Mouse (Mus musculus) heart, embryonic 16.5 days (tissue): ENCODE measurements around the gene Znhit2. TPM values are rescaled to one million over a fixed set of nuclear protein-coding genes. Genes with fewer than 3 reads are reported as not detected.

ENCODE experiments used
- ATAC-seq: fragments of 200-750 bp; cut with Nextera tagmentation; replicated peaks from 2 replicates; pipeline ENCODE4 v1.8.0; 2017; ENCODE audit warnings: moderate number of reproducible peaks; ENCODE audit not compliant: insufficient read depth, low FRiP score; ENCODE audit errors: extremely low read depth
- H3K27ac ChIP-seq: fragments of 300-500 bp; sonication (generic); 2 replicates; pipeline ENCODE4 v1.5.1; 2014; ENCODE audit warnings: mild to moderate bottlenecking, low read length, control low read depth, moderate library complexity
- H3K27me3 ChIP-seq: fragments of 300-500 bp; sonication (generic); 2 replicates; pipeline ENCODE4 v1.6.1; 2014; ENCODE audit warnings: low read length, mixed read lengths; ENCODE audit not compliant: control insufficient read depth, insufficient read depth
- H3K36me3 ChIP-seq: fragments of 300-500 bp; sonication (generic); 2 replicates; pipeline ENCODE4 v1.6.1; 2014; ENCODE audit not compliant: control insufficient read depth, insufficient read depth
- H3K4me1 ChIP-seq: fragments of 300-500 bp; sonication (generic); 2 replicates; pipeline ENCODE4 v1.6.1; 2014; ENCODE audit warnings: low read length, mixed read lengths; ENCODE audit not compliant: control insufficient read depth, insufficient read depth
- H3K4me2 ChIP-seq: fragments of 300-500 bp; sonication (generic); 2 replicates; pipeline ENCODE4 v1.6.1; 2014; ENCODE audit warnings: low read depth, mild to moderate bottlenecking, control low read depth, low read length
- H3K4me3 ChIP-seq: fragments of 300-500 bp; sonication (generic); 2 replicates; pipeline ENCODE4 v1.5.1; 2014; ENCODE audit warnings: mild to moderate bottlenecking, control low read depth, low read length
- H3K9ac ChIP-seq: fragments of 300-500 bp; sonication (generic); 2 replicates; pipeline ENCODE4 v1.6.1; 2014; ENCODE audit warnings: low read length, control low read depth
- H3K9me3 ChIP-seq: fragments of 300-500 bp; sonication (generic); replicated peaks from 2 replicates; pipeline ENCODE4 v1.6.1; 2016; ENCODE audit warnings: low read length; ENCODE audit not compliant: control insufficient read depth
- WGBS: fragments of 180-500 bp; shearing (Covaris S2); extraction: QIAGEN DNeasy Blood & Tissue Kit; methylation state at CpG from one replicate; pipeline ENCODE4 v1.1.7; 2014; 5-methylcytosine and 5-hydroxymethylcytosine counted together
- microRNA-seq: library from miRNA; unstranded; fragments of <30 nt; microRNA quantifications from one replicate; pipeline ENCODE4, GENCODE M21; 2017
- polyA plus RNA-seq: library from polyadenylated mRNA; unstranded; fragments of >200 nt; fragmentation: Nextera tagmentation; extraction: Ambion mirVana; gene quantifications from 2 replicates; pipeline ENCODE4 v1.2.1, GENCODE M21; 2015

Znhit2 gene
- polyA plus RNA-seq, 1 experiment from 2014 or later: 24.7 TPM

- no peak overlapping the region for H3K27ac ChIP-seq
- no peak for ATAC-seq
- no peaks in the 10 kb centered on the region for H3K27me3 ChIP-seq
- H3K4me1 ChIP-seq: no peaks in the 10 kb centered on the region
- no peaks in the 10 kb centered on the region for H3K36me3 ChIP-seq
- H3K4me3 ChIP-seq: no peak overlapping the region
- no peak overlapping the region for H3K9ac ChIP-seq
- WGBS: 67% methylated on average over 6 of the region's 6 CpGs
- no peak overlapping the region for H3K4me2 ChIP-seq
- H3K9me3 ChIP-seq: no peaks in the 10 kb centered on the region
These were observed 41.3 kb downstream of the Znhit2 start for GRCm38 (mm10) chr19:6102169-6102853.

GRCm38 (mm10) chr19:6104476-6104875 lies 43.5 kb downstream of the Znhit2 start:
- Histone ChIP-seq H3K36me3 (no peaks in the 10 kb centered on the region), H3K9me3 (no peaks in the 10 kb centered on the region), H3K4me3 (no peak overlapping the region), H3K9ac (no peak overlapping the region), H3K27me3 (no peaks in the 10 kb centered on the region), H3K4me2 (no peak overlapping the region), H3K4me1 (no peaks in the 10 kb centered on the region), H3K27ac (no peak overlapping the region)
- no peak for ATAC-seq
- 64% methylated on average over 4 of the region's 4 CpGs for WGBS

DNA sequence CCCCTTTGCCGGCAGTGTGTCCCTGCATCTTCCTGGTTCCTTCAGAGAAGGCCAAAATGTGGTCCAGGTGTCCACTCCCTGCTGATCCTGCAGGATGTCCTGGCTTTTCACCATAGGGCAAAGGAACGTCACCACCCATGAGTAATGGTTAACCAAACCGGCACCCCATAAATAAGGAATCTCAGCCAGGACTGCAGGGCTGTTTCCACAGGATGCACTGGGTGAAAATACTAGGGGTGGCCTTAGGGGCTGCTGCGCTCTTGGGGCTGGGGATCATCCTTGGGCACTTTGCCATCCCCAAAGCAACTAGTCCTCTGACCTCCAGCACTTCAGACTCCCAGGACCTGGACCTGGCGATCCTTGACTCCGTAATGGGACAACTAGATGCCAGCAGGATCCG lies 44.6 kb downstream of the Znhit2 start, which contains the start of gene Naaladl1:
Gene Naaladl1 (plus strand): TSS at position 197 of the 400 bp plus-strand sequence.
- no peaks in the 10 kb centered on the region for H3K27me3 ChIP-seq
- no peaks in the 10 kb centered on the region for H3K36me3 ChIP-seq
- H3K4me3 ChIP-seq: no peak within 1 kb of the TSS
- no peak for ATAC-seq
- H3K9ac ChIP-seq: no peak within 1 kb of the TSS
- no peaks in the 10 kb centered on the region for H3K9me3 ChIP-seq
- H3K27ac ChIP-seq: no peak within 1 kb of the TSS
- no peaks in the 10 kb centered on the region for H3K4me1 ChIP-seq
- 80% methylated on average over 7 of the region's 7 CpGs for WGBS
- H3K4me2 ChIP-seq: no peak within 1 kb of the TSS

Small RNA genes lying within 50 kb of the gene (microRNA-seq; reads per million reads assigned to microRNA genes)
- 1.6 reads per million for gene Mir6988

Other genes with a start within 250 kb of the Znhit2 start
- 33.6 and 34.8 TPM in 2 replicates for gene Frmd8, start 185.9 kb upstream of the Znhit2 start, polyA plus RNA-seq
- 4.6 and 5.0 TPM in 2 replicates for gene Slc25a45, start 183.4 kb upstream of the Znhit2 start, polyA plus RNA-seq
- 1.5 and 1.6 TPM in 2 replicates for gene Tigd3, start 167.0 kb upstream of the Znhit2 start, polyA plus RNA-seq
- 97.5 and 103 TPM in 2 replicates for gene Dpf2, start 148.2 kb upstream of the Znhit2 start, polyA plus RNA-seq
- gene Cdc42ep2, start 136.4 kb upstream of the Znhit2 start, polyA plus RNA-seq: 12.4 and 12.6 TPM in 2 replicates
- 48.3 and 55.2 TPM in 2 replicates for gene Pola2, start 97.0 kb upstream of the Znhit2 start, polyA plus RNA-seq
- gene Slc22a20, start 75.0 kb upstream of the Znhit2 start, polyA plus RNA-seq: 0.07 TPM in 1 of 2 replicates, not detected in the other
- 9.5 and 10.0 TPM in 2 replicates for gene Capn1, start 45.3 kb upstream of the Znhit2 start, polyA plus RNA-seq
- gene Syvn1, start 14.6 kb upstream of the Znhit2 start, polyA plus RNA-seq: 15.8 and 18.6 TPM in 2 replicates
- 60.4 and 67.4 TPM in 2 replicates for gene Mrpl49, start 3.4 kb upstream of the Znhit2 start, polyA plus RNA-seq
- gene Fau, start 3.3 kb upstream of the Znhit2 start, polyA plus RNA-seq: 354 and 453 TPM in 2 replicates
- 6.6 and 8.7 TPM in 2 replicates for gene Tm7sf2, start 7.2 kb downstream of the Znhit2 start, polyA plus RNA-seq
- gene Vps51, start 16.0 kb downstream of the Znhit2 start, polyA plus RNA-seq: 49.0 and 50.7 TPM in 2 replicates
- gene Tmem262, start 18.8 kb downstream of the Znhit2 start, polyA plus RNA-seq: not detected in 2 replicates
- 0.56 and 1.3 TPM in 2 replicates for gene Gm28374, start 21.1 kb downstream of the Znhit2 start, polyA plus RNA-seq
- gene Zfpl1, start 23.8 kb downstream of the Znhit2 start, polyA plus RNA-seq: 46.1 and 48.1 TPM in 2 replicates
- gene Cdca5, start 23.8 kb downstream of the Znhit2 start, polyA plus RNA-seq: 26.9 and 28.1 TPM in 2 replicates
- gene AC131692.1, start 33.2 kb downstream of the Znhit2 start, polyA plus RNA-seq: 0.30 and 0.49 TPM in 2 replicates
- 0.27 and 3.9 TPM in 2 replicates for gene Naaladl1, start 44.6 kb downstream of the Znhit2 start, polyA plus RNA-seq
- 32.3 and 33.9 TPM in 2 replicates for gene Sac3d1, start 57.5 kb downstream of the Znhit2 start, polyA plus RNA-seq
- 20.5 and 25.1 TPM in 2 replicates for gene Snx15, start 67.1 kb downstream of the Znhit2 start, polyA plus RNA-seq
- gene Batf2, start 79.8 kb downstream of the Znhit2 start, polyA plus RNA-seq: 0.11 TPM in 1 of 2 replicates, not detected in the other
- 77.2 and 84.5 TPM in 2 replicates for gene Arl2, start 80.4 kb downstream of the Znhit2 start, polyA plus RNA-seq
- not detected in 2 replicates for gene Majin, start 123.2 kb downstream of the Znhit2 start, polyA plus RNA-seq
- 0.25 TPM in 1 of 2 replicates, not detected in the other for gene Gpha2, start 165.2 kb downstream of the Znhit2 start, polyA plus RNA-seq
- gene Ppp2r5b, start 174.7 kb downstream of the Znhit2 start, polyA plus RNA-seq: 22.6 and 23.4 TPM in 2 replicates
- gene Atg2a, start 180.5 kb downstream of the Znhit2 start, polyA plus RNA-seq: 8.0 and 8.9 TPM in 2 replicates
- 63.7 and 73.2 TPM in 2 replicates for gene Ehd1, start 215.5 kb downstream of the Znhit2 start, polyA plus RNA-seq
- gene Cdc42bpg, start 245.3 kb downstream of the Znhit2 start, polyA plus RNA-seq: 0.64 and 0.67 TPM in 2 replicates